Mouse (Mus musculus): ENCODE measurements at regions not wholly inside any gene's neighbourhood (a gene's known extent, or its start where the extent isn't known, plus 50 kb on each side); places are given as distances from the start of the nearest gene placed in this dataset.

DNA sequence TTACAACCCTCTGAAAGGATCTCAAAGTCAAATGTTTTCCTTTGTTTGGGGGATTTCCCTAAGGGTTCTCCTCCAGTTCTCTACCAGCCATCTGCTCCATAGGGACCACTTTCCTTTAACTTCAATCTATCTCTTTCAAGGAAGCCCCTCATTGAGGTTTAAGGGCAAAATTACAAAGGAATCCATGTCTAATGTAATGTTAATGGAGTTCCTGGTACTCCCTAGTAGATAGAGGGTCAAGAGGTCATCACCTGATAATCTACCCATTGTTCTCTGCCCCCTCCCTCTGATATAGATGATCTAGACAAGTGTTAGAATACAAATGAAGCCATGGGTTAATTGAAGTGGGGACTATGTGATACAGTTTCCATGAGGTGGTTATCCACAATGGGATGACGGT is 158.6 kb upstream of the Tent5a start:
- Histone ChIP-seq H3K27me3 (ENCODE audit: control insufficient read depth, insufficient read depth, low read length) (no peaks in the 10 kb centered on the region), H3K9ac (replicated peaks; ENCODE audit: low read depth, low read length) (no peak overlapping the region), H3K9me3 (ENCODE audit: control insufficient read depth, low read depth, low read length) (no peaks in the 10 kb centered on the region), H3K4me2 (replicated peaks; ENCODE audit: low read depth, low read length) (no peak overlapping the region), H3K36me3 (ENCODE audit: control insufficient read depth, insufficient read depth, low read length) (no peaks in the 10 kb centered on the region), H3K4me1 (ENCODE audit: control insufficient read depth, insufficient read depth, low read length) (no peaks in the 10 kb centered on the region; the same call in 1 of the 2 replicates), H3K27ac (ENCODE audit: low read length) (no peak overlapping the region), H3K4me3 (ENCODE audit: low read depth, low read length) (no peak overlapping the region)
- 69% methylated on average over 1 of the region's 1 CpGs for WGBS
- ATAC-seq (ENCODE audit: insufficient number of reproducible peaks, insufficient read depth, low FRiP score, low read depth) = no peak

DNA sequence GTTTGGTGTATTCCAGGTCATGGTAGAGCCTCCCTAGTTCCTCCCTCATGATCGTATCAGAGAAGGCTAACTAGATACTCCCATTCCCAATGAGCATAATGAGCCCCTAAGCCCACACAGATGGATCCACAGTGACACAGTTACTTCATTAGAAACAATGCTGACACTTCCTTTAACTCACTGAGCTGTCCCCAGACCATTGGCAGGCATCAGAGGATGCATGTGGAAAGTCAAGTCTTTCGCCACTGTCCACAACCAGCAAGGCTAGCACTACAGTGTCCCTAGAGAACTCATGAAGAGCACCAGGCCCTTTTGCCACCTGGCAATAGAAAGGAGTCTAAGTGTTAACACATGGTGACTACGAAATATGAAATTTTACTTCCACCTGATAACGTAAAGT is 156.1 kb upstream of the Tent5a start:
- Histone ChIP-seq H3K36me3 (ENCODE audit: control insufficient read depth, insufficient read depth, low read length) (no peaks in the 10 kb centered on the region), H3K27me3 (ENCODE audit: control insufficient read depth, insufficient read depth, low read length) (no peaks in the 10 kb centered on the region), H3K27ac (ENCODE audit: low read length) (no peak overlapping the region), H3K9me3 (ENCODE audit: control insufficient read depth, low read depth, low read length) (no peaks in the 10 kb centered on the region), H3K4me2 (replicated peaks; ENCODE audit: low read depth, low read length) (no peak overlapping the region), H3K4me1 (ENCODE audit: control insufficient read depth, insufficient read depth, low read length) (no peaks in the 10 kb centered on the region; the same call in 1 of the 2 replicates), H3K4me3 (ENCODE audit: low read depth, low read length) (no peak overlapping the region), H3K9ac (replicated peaks; ENCODE audit: low read depth, low read length) (no peak overlapping the region)
- WGBS = 94% methylated on average over 4 of the region's 4 CpGs
- no peak for ATAC-seq (ENCODE audit: insufficient number of reproducible peaks, insufficient read depth, low FRiP score, low read depth)

DNA sequence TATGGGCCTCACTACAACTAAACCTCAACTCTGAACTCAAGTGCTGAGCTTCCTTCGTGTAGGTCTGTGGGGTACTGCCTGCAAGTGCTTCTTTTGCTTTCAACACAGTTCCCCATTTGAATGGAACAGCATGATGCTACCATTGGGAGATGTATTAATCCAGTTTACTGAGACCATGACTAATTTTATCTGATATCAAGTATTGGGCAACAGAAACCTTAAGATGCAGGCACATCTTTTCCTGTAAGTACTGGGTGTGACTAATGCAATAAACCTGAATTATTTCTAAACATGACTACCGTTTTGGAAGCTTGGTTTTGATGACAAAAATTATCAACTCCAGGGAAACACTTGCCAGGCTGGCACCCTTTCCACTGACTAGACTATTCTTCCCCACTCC is 153.4 kb upstream of the Tent5a start:
- H3K9ac ChIP-seq (replicated peaks; ENCODE audit: low read depth, low read length) = no peak overlapping the region
- no peak overlapping the region for H3K27ac ChIP-seq (ENCODE audit: low read length)
- H3K9me3 ChIP-seq (ENCODE audit: control insufficient read depth, low read depth, low read length) = no peaks in the 10 kb centered on the region
- WGBS = 68% methylated on average over 2 of the region's 2 CpGs
- H3K4me3 ChIP-seq (ENCODE audit: low read depth, low read length) = no peak overlapping the region
- no peak for ATAC-seq (ENCODE audit: insufficient number of reproducible peaks, insufficient read depth, low FRiP score, low read depth)
- no peaks in the 10 kb centered on the region for H3K4me1 ChIP-seq (ENCODE audit: control insufficient read depth, insufficient read depth, low read length)
- H3K4me2 ChIP-seq (replicated peaks; ENCODE audit: low read depth, low read length) = no peak overlapping the region
- no peaks in the 10 kb centered on the region for H3K36me3 ChIP-seq (ENCODE audit: control insufficient read depth, insufficient read depth, low read length)
- H3K27me3 ChIP-seq (ENCODE audit: control insufficient read depth, insufficient read depth, low read length) = no peaks in the 10 kb centered on the region

DNA sequence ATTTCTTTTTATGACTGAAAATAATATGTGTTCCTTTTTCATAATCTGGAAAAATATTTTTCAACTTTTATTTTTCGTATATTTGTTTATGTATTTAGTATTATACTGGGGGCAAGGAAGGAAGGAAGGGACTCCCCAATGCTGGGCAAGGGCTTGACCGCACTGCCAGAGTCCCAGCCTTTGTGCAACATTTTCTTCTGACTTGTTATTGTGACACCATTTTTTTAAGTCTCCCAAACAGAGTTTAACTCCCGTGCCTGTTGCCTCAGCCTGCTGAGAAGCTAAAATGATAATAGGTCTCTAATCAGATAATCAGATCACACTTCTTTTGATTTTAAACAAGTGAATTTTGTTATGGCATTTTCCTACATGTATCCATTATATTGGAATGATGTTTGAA is 148.1 kb upstream of the Tent5a start:
- Histone ChIP-seq H3K36me3 (ENCODE audit: control insufficient read depth, insufficient read depth, low read length) (no peaks in the 10 kb centered on the region), H3K4me3 (ENCODE audit: low read depth, low read length) (no peak overlapping the region), H3K9ac (replicated peaks; ENCODE audit: low read depth, low read length) (no peak overlapping the region), H3K4me2 (replicated peaks; ENCODE audit: low read depth, low read length) (no peak overlapping the region), H3K9me3 (ENCODE audit: control insufficient read depth, low read depth, low read length) (no peaks in the 10 kb centered on the region), H3K27ac (ENCODE audit: low read length) (no peak overlapping the region), H3K27me3 (ENCODE audit: control insufficient read depth, insufficient read depth, low read length) (no peaks in the 10 kb centered on the region), H3K4me1 (ENCODE audit: control insufficient read depth, insufficient read depth, low read length) (no peaks in the 10 kb centered on the region)
- 70% methylated on average over 3 of the region's 3 CpGs for WGBS
- no peak for ATAC-seq (ENCODE audit: insufficient number of reproducible peaks, insufficient read depth, low FRiP score, low read depth)

DNA sequence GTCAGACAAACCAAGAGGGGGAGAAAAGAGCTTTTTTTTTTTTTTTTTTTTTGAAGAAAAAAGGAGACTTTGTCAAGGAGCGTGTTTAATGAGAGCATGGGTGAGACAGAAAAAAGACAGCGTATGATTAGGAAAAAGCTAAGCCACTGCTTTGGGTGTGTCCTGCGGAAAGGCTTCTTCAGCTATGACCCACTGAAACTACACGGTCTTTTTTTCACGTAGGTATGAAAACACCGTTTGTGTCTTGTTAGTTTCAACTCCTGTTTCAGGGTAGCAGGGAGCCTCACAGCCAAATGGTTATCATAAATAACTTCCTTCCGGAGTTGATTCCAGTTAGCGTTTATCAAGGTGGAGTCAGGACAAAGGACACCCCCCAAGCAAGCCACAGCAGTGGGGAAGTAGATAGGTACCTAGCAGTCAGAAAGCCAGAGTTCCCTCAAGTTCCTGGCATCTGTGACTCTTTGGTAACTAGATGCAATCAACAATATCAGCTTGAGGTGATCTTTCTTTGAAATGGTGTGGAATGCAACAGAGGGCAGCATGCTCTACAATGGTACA is 143.2 kb upstream of the Tent5a start:
- Histone ChIP-seq H3K9me3 (ENCODE audit: control insufficient read depth, low read depth, low read length) (no peaks in the 10 kb centered on the region), H3K36me3 (ENCODE audit: control insufficient read depth, insufficient read depth, low read length) (no peaks in the 10 kb centered on the region), H3K4me3 (ENCODE audit: low read depth, low read length) (no peak overlapping the region), H3K9ac (replicated peaks; ENCODE audit: low read depth, low read length) (no peak overlapping the region), H3K27ac (ENCODE audit: low read length) (no peak overlapping the region), H3K27me3 (ENCODE audit: control insufficient read depth, insufficient read depth, low read length) (no peaks in the 10 kb centered on the region), H3K4me1 (ENCODE audit: control insufficient read depth, insufficient read depth, low read length) (no peaks in the 10 kb centered on the region), H3K4me2 (replicated peaks; ENCODE audit: low read depth, low read length) (no peak overlapping the region)
- 74% methylated on average over 8 of the region's 8 CpGs for WGBS
- no peak for ATAC-seq (ENCODE audit: insufficient number of reproducible peaks, insufficient read depth, low FRiP score, low read depth)

DNA sequence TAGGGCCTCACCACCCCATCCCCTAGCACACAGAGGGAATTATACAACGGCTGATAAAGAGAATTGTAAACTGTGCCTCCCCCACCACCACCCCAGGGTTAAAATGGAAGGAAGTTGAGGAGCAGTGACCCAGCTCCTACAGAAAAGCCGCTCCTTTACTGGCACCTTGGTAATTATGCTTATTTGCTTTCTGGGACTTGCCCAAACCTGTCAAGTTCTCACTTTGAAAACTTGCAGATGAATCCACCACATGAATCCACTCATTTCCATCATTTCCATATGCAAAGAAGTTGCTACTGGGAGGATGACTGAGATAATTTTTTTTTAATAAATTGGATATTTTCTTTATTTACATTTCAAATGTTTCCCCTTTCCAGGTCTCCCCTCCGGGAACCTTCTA is 142.1 kb upstream of the Tent5a start:
- H3K4me3 ChIP-seq (ENCODE audit: low read depth, low read length) = no peak overlapping the region
- no peaks in the 10 kb centered on the region for H3K36me3 ChIP-seq (ENCODE audit: control insufficient read depth, insufficient read depth, low read length)
- H3K27me3 ChIP-seq (ENCODE audit: control insufficient read depth, insufficient read depth, low read length) = no peaks in the 10 kb centered on the region
- no peak overlapping the region for H3K4me2 ChIP-seq (replicated peaks; ENCODE audit: low read depth, low read length)
- no peaks in the 10 kb centered on the region for H3K4me1 ChIP-seq (ENCODE audit: control insufficient read depth, insufficient read depth, low read length)
- ATAC-seq (ENCODE audit: insufficient number of reproducible peaks, insufficient read depth, low FRiP score, low read depth) = no peak
- no peaks in the 10 kb centered on the region for H3K9me3 ChIP-seq (ENCODE audit: control insufficient read depth, low read depth, low read length)
- no peak overlapping the region for H3K9ac ChIP-seq (replicated peaks; ENCODE audit: low read depth, low read length)
- no peak overlapping the region for H3K27ac ChIP-seq (ENCODE audit: low read length)
- 55% methylated on average over 3 of the region's 3 CpGs for WGBS

DNA sequence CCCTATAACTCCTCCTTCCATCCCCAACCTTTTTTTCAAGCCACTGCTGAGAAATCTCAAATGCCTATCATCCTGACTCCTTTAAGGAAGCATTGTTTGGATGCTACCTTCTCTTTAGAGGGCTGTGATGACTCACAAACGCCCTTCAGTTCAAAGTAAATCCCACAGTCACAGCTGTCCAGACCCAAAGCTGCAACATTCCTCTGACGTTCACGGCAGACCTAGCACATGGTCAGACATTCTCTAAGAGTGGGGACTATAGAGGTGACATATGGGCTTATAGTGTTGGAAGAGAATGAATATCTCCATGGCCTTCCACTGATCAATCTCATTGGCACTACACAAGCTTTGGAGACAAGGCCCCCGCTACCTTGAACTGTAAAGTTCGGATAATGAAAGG is 139.5 kb upstream of the Tent5a start:
- Histone ChIP-seq H3K9me3 (ENCODE audit: control insufficient read depth, low read depth, low read length) (no peaks in the 10 kb centered on the region), H3K4me1 (ENCODE audit: control insufficient read depth, insufficient read depth, low read length) (no peaks in the 10 kb centered on the region), H3K4me3 (ENCODE audit: low read depth, low read length) (no peak overlapping the region), H3K27me3 (ENCODE audit: control insufficient read depth, insufficient read depth, low read length) (no peaks in the 10 kb centered on the region), H3K27ac (ENCODE audit: low read length) (no peak overlapping the region), H3K9ac (replicated peaks; ENCODE audit: low read depth, low read length) (no peak overlapping the region), H3K36me3 (ENCODE audit: control insufficient read depth, insufficient read depth, low read length) (no peaks in the 10 kb centered on the region), H3K4me2 (replicated peaks; ENCODE audit: low read depth, low read length) (no peak overlapping the region)
- ATAC-seq (ENCODE audit: insufficient number of reproducible peaks, insufficient read depth, low FRiP score, low read depth) = no peak
- 80% methylated on average over 5 of the region's 5 CpGs for WGBS

DNA sequence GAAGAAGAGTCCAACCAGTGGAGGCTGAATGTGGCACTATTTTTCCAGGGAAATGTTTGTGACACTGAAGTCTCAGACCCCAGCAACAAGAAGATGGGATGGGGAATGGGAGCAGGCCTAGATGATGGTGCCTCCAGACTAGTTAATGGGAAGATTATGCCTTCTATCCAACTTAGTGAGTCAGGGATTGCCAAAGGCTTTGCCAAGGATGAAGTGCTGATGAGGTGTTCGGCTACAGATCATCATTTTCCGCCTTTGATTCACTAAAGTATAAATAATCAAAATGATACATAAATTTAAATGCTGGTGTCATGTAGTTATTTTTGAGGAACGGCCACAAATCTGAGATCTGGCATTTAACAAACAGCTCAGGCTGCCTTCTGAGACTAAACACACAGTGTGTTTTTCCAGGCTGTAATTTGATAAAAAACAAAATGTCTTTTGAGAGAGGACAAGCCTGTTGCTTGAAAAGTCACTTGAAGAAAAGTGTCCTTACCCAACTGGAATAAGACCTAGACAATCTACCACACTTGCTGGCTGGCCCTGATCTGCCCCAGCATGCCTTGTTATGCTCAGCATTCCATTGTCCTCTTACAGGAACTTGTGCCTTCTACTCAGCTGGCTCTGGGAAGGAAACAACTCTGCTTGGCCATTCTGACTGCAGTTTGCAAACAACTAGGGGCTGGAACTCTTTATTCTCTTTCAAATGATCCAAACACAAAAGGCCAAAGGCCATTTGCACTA is 132.1 kb upstream of the Tent5a start:
- H3K4me2 ChIP-seq (replicated peaks; ENCODE audit: low read depth, low read length) = no peak overlapping the region
- H3K9ac ChIP-seq (replicated peaks; ENCODE audit: low read depth, low read length) = no peak overlapping the region
- 84% methylated on average over 3 of the region's 3 CpGs for WGBS
- no peaks in the 10 kb centered on the region for H3K9me3 ChIP-seq (ENCODE audit: control insufficient read depth, low read depth, low read length)
- H3K27ac ChIP-seq (ENCODE audit: low read length) = no peak overlapping the region
- H3K27me3 ChIP-seq (ENCODE audit: control insufficient read depth, insufficient read depth, low read length) = no peaks in the 10 kb centered on the region
- H3K36me3 ChIP-seq (ENCODE audit: control insufficient read depth, insufficient read depth, low read length) = no peaks in the 10 kb centered on the region
- H3K4me3 ChIP-seq (ENCODE audit: low read depth, low read length) = no peak overlapping the region
- ATAC-seq (ENCODE audit: insufficient number of reproducible peaks, insufficient read depth, low FRiP score, low read depth) = no peak
- no peaks in the 10 kb centered on the region for H3K4me1 ChIP-seq (ENCODE audit: control insufficient read depth, insufficient read depth, low read length)

DNA sequence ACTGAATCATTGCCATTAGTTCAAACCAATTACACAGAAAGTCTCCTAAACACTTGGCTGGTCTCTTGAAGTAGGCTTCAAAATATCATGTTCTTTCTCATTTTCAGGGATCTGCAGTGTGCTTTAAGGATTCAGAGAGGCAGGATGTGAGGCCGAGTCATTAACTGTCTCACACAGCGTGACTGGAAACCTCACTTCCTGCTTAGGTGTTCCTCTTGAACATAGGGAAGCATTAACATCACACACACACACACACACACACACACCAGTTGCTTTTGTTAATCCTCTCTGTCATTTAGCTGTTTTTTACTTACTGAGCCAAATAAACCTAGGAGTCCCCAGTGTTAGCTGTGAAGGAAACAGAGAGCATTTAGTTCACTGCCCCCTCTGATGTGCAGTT is 131.2 kb upstream of the Tent5a start:
- 78% methylated on average over 2 of the region's 2 CpGs for WGBS

More for the DNA sequence above, 131.2 kb upstream of the Tent5a start:
- Histone ChIP-seq H3K36me3 (ENCODE audit: control insufficient read depth, insufficient read depth, low read length) (no peaks in the 10 kb centered on the region), H3K9ac (replicated peaks; ENCODE audit: low read depth, low read length) (no peak overlapping the region), H3K27ac (ENCODE audit: low read length) (no peak overlapping the region), H3K4me3 (ENCODE audit: low read depth, low read length) (no peak overlapping the region), H3K4me1 (ENCODE audit: control insufficient read depth, insufficient read depth, low read length) (no peaks in the 10 kb centered on the region), H3K27me3 (ENCODE audit: control insufficient read depth, insufficient read depth, low read length) (no peaks in the 10 kb centered on the region), H3K9me3 (ENCODE audit: control insufficient read depth, low read depth, low read length) (no peaks in the 10 kb centered on the region), H3K4me2 (replicated peaks; ENCODE audit: low read depth, low read length) (no peak overlapping the region)
- ATAC-seq (ENCODE audit: insufficient number of reproducible peaks, insufficient read depth, low FRiP score, low read depth) = no peak

All from stomach, embryonic 14.5 days (tissue).